Mouse (Mus musculus) heart, postnatal 25 days (tissue): ENCODE results near the gene Cuedc2. TPM values are rescaled to one million over a fixed set of nuclear protein-coding genes. Genes with fewer than 3 reads are reported as not detected.
A peak's percentile ranks its signal among the peaks of the same experiment; 100 is the strongest.

Experiments used
- DNase-seq: peaks from one replicate; pipeline ENCODE4 v3.0.0; 2022; ENCODE audit warnings: low spot score
- intact Hi-C: fragments of 180-260 bp; cut with DNase I; formaldehyde crosslinking; loops from one replicate; pipeline ENCODE4 v1.15.1; 2025
- total RNA-seq, 2 experiments: library from RNA; stranded (reverse); gene quantifications; 2 replicates each; pipeline ENCODE4 v1.2.3; 2021

Gene Cuedc2
- total RNA-seq, 2 experiments from 2014 or later: 80.9 to 87.7 TPM

DNA sequence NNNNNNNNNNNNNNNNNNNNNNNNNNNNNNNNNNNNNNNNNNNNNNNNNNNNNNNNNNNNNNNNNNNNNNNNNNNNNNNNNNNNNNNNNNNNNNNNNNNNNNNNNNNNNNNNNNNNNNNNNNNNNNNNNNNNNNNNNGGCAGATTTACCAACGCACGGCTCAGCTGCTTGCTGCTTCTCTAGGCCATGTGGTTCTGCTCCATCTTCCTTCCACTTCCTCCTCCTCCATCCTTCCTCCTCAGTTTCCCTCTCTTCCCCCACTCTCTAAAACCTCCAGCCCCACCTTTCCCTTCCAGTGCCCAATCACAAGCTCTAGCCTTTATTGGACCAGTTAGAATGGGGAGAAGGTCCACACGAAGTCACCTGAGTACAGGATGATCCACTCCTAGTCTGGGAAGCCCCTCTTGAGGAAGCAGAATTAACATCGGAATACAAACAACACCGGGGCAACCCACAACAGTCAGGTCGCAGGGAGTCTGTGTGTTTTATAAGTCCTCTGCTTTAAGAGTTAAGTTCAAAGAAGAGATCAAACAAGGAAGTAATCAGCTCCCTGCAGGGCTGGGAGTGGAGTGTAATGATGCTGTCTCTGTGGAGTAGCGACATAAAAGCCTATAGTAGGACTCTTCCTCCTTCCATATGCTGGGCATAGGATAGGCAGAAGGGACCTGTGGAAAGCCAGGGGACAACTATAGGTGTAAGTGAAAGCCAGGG is 6.4 kb upstream of the Cuedc2 start:
- intact Hi-C loops: no loop called here
- no peak for DNase-seq

DNA sequence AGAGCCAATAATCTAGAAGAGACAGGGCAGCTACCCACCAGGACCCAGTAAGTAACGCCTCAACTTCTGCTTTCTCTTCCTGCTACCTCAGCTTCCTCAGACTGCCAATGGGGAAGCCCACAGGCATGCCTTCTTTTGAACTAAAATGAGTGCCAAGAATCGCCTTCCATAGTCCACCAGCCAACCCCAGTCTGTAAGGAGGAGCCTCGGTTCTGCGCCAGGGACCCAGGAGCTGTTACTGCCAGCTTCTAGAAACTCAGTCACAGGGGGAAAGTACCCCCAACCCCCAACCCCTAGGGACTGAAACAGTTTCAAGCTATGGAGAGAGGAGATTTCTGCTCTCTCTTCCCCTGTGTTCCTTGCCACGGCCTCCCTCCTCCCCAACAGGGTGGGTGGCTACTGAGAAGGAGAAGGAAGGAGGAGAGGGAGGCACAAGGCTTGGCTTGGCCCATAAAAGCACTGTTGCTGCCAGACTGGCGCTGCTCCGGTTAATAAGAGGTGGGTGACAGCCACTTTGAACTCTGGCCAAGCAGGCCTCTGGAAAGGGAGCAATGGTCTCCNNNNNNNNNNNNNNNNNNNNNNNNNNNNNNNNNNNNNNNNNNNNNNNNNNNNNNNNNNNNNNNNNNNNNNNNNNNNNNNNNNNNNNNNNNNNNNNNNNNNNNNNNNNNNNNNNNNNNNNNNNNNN is 927 bp upstream of the Cuedc2 start:
- peak; percentile 47 for DNase-seq
- intact Hi-C loops: loop anchor here (2.0 to 5.0 kb wide), 4 partner anchors 17 to 108 kb away; partner anchors contain the start of gene Nfkb2

- intact Hi-C loops: loop anchor here (2.0 to 5.0 kb wide), 4 partner anchors 18 to 108 kb away; partner anchors contain the start of gene Nfkb2
- no peak for DNase-seq
These were observed 412 bp upstream of the Cuedc2 start for GRCm38 (mm10) chr19:46338942-46339286.

DNA sequence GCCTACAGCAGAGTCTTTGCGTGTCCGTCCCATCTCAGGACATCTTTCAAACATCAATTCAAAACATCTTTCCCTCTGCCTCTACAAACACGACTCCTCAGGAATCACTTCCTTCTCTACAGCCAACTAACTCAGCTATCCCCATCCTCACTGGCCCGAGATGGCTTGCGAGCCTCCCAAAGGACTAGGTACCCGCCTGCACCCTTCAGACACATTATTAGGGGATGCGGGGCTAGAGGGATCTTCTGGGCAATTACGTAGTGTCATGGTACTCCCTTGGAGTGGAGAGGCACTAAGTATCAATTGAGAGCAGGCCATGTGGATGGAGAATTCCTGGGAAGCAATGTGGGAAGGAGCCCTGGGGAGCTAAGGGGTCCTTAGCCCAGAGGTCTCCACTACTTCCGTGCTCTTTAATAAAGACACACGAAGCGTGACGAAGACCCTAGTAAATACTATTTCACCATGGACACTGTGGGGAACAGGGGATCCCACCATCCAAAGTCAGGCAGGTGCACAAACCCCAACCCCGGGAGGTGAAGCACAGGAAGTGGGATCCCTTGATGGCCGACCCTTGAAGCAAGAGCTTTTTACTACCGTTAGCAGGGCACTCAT is 677 bp downstream of the Cuedc2 start:
- intact Hi-C loops: loop anchor here (2.0 to 5.0 kb wide), 4 partner anchors 19 to 109 kb away; partner anchors contain the start of gene Nfkb2
- no peak for DNase-seq

- intact Hi-C loops: no loop called here
- DNase-seq: no peak
These were observed 4.6 kb downstream of the Cuedc2 start for GRCm38 (mm10) chr19:46333906-46334305.

DNA sequence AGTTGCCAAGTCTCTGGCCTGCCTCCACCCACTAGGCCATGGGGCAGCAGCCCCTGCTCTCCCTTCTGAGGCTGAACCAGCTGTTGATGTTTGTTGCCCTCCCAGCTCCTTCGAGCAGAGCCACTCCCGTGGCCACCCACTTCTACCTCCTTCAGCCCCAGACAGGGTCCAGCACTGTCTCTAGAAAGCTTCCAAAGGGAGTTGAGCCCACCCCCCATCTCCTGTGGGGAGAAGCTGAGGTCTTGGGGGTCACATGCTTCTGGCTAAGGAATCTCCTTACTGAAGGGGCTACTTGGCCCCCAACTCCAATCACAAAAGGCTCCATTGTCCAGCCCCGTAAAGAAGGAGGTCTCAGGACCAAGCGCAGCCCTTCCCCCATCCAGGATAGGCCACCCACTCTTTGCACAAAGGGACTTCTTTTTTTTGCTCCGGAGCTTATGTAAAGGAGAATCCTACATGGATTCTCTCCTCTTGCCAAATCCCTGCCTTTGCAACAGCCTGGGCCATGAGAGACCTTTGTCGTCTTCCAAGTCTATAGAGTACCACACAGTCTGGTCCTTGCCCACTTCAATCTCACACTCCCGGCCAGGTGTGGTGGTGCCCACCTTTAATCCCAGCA is 5.7 kb downstream of the Cuedc2 start:
- no peak for DNase-seq
- intact Hi-C loops: no loop called here

GRCm38 (mm10) chr19:46331936-46332335 is 6.6 kb downstream of the Cuedc2 start:
- intact Hi-C loops: no loop called here

GRCm38 (mm10) chr19:46331326-46331725 is 7.2 kb downstream of the Cuedc2 start:
- DNase-seq: no peak
- intact Hi-C loops: no loop called here

More at GRCm38 (mm10) chr19:46331936-46332335, 6.6 kb downstream of the Cuedc2 start:
- DNase-seq: no peak

DNA sequence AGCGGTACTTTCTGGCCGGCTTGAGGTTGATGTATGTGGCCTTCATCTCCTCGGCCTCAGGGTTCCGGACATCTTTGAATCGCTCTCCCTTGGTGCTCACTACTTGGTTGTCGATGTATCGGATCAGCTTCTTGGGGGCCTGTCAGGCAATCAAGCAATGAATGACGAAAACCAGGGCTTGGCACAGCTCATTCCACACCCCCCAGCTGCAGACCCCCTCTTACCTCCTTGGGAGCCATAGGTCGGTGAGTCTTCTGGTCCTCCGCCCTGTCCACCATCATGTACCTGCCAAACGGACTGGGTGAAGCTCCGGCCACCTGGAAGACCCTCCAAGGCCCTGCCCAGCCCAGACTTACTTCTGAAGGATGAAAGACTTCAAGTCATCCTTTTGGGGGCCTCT is 7.8 kb downstream of the Cuedc2 start:
- intact Hi-C loops: no loop called here
- no peak for DNase-seq

- intact Hi-C loops: no loop called here
- peak; percentile 53 for DNase-seq
These were observed 8.6 kb downstream of the Cuedc2 start for GRCm38 (mm10) chr19:46329951-46330350.

- no peak for DNase-seq
These were observed 9.4 kb downstream of the Cuedc2 start for GRCm38 (mm10) chr19:46329031-46329641.

GRCm38 (mm10) chr19:46328081-46329030 is 10.1 kb downstream of the Cuedc2 start, which contains the start of gene Fbxl15:
Gene Fbxl15 (plus strand): TSS chr19:46328184.
- intact Hi-C loops: no loop called here
- DNase-seq: peak; percentile 91

More at GRCm38 (mm10) chr19:46329031-46329641, 9.4 kb downstream of the Cuedc2 start:
- intact Hi-C loops: no loop called here

GRCm38 (mm10) chr19:46327531-46328064 is 10.9 kb downstream of the Cuedc2 start:
- intact Hi-C loops: loop anchor here (2.0 kb wide), 1 partner anchor 19 kb away; no protein-coding TSS in a partner anchor
- no peak for DNase-seq

GRCm38 (mm10) chr19:46326756-46327305 is 11.7 kb downstream of the Cuedc2 start, which contains the start of gene Psd:
Gene Psd (minus strand): TSS chr19:46327156.
- DNase-seq: no peak
- intact Hi-C loops: loop anchor here (2.0 kb wide), 1 partner anchor 18 kb away; no protein-coding TSS in a partner anchor

DNA sequence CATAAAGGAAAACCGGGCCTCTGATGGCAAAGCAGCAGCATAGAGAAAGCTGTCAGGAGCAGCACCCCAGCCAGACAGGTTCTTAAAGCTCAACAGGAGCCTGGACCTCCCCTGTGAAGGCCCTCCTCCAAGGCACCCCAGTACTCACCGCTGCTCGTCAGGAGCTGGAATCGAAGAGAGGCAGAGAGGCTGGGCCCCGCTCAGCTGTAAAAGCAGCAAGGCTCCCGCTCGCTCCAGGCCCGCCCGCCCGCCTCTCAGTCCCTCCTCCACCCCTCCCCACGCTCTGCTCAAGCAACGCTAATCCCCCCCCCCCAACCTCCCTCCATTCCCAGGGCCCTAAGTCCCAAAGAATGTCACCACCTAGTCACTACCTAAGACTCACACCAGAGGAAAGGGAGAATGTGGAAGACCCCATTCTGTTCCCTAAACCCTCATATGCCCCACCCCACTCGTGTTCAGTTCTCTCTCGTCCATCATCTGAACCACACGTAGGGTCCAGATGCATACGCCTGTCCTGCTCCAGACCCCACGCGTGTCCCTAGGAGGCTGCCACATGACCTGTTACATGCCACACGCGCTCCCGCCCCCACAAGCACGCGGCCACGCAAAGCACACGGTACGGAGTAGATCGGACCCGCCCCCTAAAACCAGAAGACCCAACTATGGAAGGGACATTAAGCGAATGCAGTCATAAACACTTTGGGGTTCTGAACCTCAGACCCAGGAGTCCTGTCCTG is 12.3 kb downstream of the Cuedc2 start:
- intact Hi-C loops: loop anchor here (2.0 kb wide), 1 partner anchor 17 kb away; no protein-coding TSS in a partner anchor
- no peak for DNase-seq

- DNase-seq: no peak
- intact Hi-C loops: no loop called here
These were observed 13.6 kb downstream of the Cuedc2 start for GRCm38 (mm10) chr19:46324918-46325317.

GRCm38 (mm10) chr19:46324366-46324765 is 14.1 kb downstream of the Cuedc2 start:
- DNase-seq: no peak
- intact Hi-C loops: no loop called here
